ENCODE assay signal across 9 mouse cellular contexts in genomic region chr3:107458104-107458503, GRCm38 (mm10). TPM values are rescaled to one million over a fixed set of nuclear protein-coding genes. Genes with fewer than 3 reads are reported as not detected.
A peak's percentile ranks its signal among the peaks of the same experiment; 100 is the strongest.
DNase-seq lines count a peak whose midpoint lies in the region; ATAC-seq and TF ChIP-seq lines count a peak whose summit lies in the region.
"Had no signal": no experiment of that assay in that cellular context is flagged by ENCODE, and none has a peak within 500 bp of the region (broad histone marks: within the 10 kb centered on the region; RNA-seq: fewer than 3 reads in every experiment).

No protein-coding gene starts in this region.

- DNase-seq in heart, adult 2 months: no peak
- DNase-seq in heart, adult 18-20 months: no peak
- peak; percentile 61 for DNase-seq in testis, postnatal 10 days (ENCODE audit: low spot score)
- no peak for DNase-seq in testis, postnatal 14 days (ENCODE audit: low spot score)
- DNase-seq in limb, embryonic 11.5 days (ENCODE audit: low spot score): no peak
- DNase-seq in frontal cortex, postnatal 10 days (ENCODE audit: low spot score in 2 of 2): no peak
- no peak for DNase-seq in urinary bladder, postnatal 4 days (ENCODE audit: low spot score in 2 of 2)
- DNase-seq in urinary bladder, postnatal 10 days (ENCODE audit: low spot score): no peak

- intact Hi-C loops in heart, adult 2 months (cut with DNase I): no loop called here

- peak overlapping the region; percentile 40; the same call in 1 of the 2 replicates for H3K4me3 ChIP-seq in heart, adult 2 months
- H3K4me3 ChIP-seq in limb, embryonic 11.5 days (ENCODE audit: low read depth, low read length): peak overlapping the region; percentile 53

- H3K36me3 ChIP-seq in heart, adult 2 months (ENCODE audit: control insufficient read depth, insufficient read depth, low read length): no peaks in the 10 kb centered on the region
- H3K36me3 ChIP-seq in limb, embryonic 11.5 days (ENCODE audit: control insufficient read depth, insufficient read depth, low read length): no peaks in the 10 kb centered on the region

- no peak for ATAC-seq in limb, embryonic 11.5 days (ENCODE audit: insufficient number of reproducible peaks, low FRiP score, low TSS enrichment, low read depth)

- no peaks in the 10 kb centered on the region for H3K79me2 ChIP-seq in heart, adult 2 months (replicated peaks; ENCODE audit: control insufficient read depth, insufficient read depth, low read length)

- no peak overlapping the region for H3K27ac ChIP-seq in heart, adult 2 months
- no peak overlapping the region for H3K27ac ChIP-seq in limb, embryonic 11.5 days (replicated peaks; ENCODE audit: low read depth, low read length)

- 10% methylated on average over 23 of the region's 23 CpGs for WGBS in heart, adult 2 months
- 2% methylated on average over 23 of the region's 23 CpGs for WGBS in limb, embryonic 11.5 days

- H3K9ac ChIP-seq in heart, adult 2 months (ENCODE audit: low read depth, low read length): no peak overlapping the region
- peak overlapping the region; percentile 7; the same call in 1 of the 2 replicates for H3K9ac ChIP-seq in limb, embryonic 11.5 days (ENCODE audit: low read length)

- peak overlapping the region; percentile 98 for H3K4me2 ChIP-seq in limb, embryonic 11.5 days (ENCODE audit: low read depth, severe bottlenecking)

- no peaks in the 10 kb centered on the region for H3K4me1 ChIP-seq in heart, adult 2 months (ENCODE audit: control insufficient read depth, insufficient read depth, low read length)
- H3K4me1 ChIP-seq in limb, embryonic 11.5 days (ENCODE audit: control insufficient read depth, insufficient read depth, low read length): peaks cover 19% of the 10 kb centered on the region

- H3K9me3 ChIP-seq in limb, embryonic 11.5 days (ENCODE audit: control insufficient read depth, low read length): no peaks in the 10 kb centered on the region

- H3K27me3 ChIP-seq in heart, adult 2 months (ENCODE audit: control insufficient read depth, insufficient read depth, low read length): peaks cover 29% of the 10 kb centered on the region
- H3K27me3 ChIP-seq in limb, embryonic 11.5 days (ENCODE audit: control insufficient read depth, insufficient read depth, low read length): peaks cover 63% of the 10 kb centered on the region

- no peak for TF ChIP-seq POLR2A in heart, adult 2 months (IDR thresholded peaks at IDR 0.05; ENCODE audit: insufficient read depth, low read depth, low read length)

- no peak for TF ChIP-seq CTCF in heart, adult 2 months (IDR thresholded peaks at IDR 0.05)

- TF ChIP-seq EP300 in heart, adult 2 months (IDR thresholded peaks at IDR 0.05; ENCODE audit: insufficient read depth, low read depth, low read length): no peak

RNA-seq across cellular contexts. Expression of gene Kcnc4, which starts 1.2 kb away (rescaled TPM):
- total RNA-seq in heart, adult 2 months (2021): under 1 TPM; 0.10 to 0.18 TPM
- 0.51 and 0.94 TPM in 2 replicates for polyA plus RNA-seq in heart, adult 2 months (2012; rRNA removed)
- total RNA-seq in heart, adult 18-20 months (2021): under 1 TPM; 0.17 to 0.23 TPM
- polyA plus RNA-seq in limb, embryonic 11.5 days (2014; fragmentation: Nextera tagmentation; extraction: Ambion mirVana): 0.04 and 0.07 TPM in 2 replicates
- total RNA-seq: common myeloid progenitor, adult 5-6 weeks had no signal

RNA-seq across cellular contexts. Expression of gene Slc6a17, which starts 59.7 kb away (rescaled TPM):
- 1 to 10 TPM; 2.1 to 2.8 TPM for total RNA-seq in heart, adult 2 months (2021)
- polyA plus RNA-seq in heart, adult 2 months (2012; rRNA removed): 2.3 and 3.9 TPM in 2 replicates
- total RNA-seq in heart, adult 18-20 months (2021): 1 to 10 TPM; 4.1 to 6.9 TPM
- 3.1 and 4.3 TPM in 2 replicates for polyA plus RNA-seq in limb, embryonic 11.5 days (2014; fragmentation: Nextera tagmentation; extraction: Ambion mirVana)
- total RNA-seq: common myeloid progenitor, adult 5-6 weeks had no signal
